Mouse (Mus musculus): ENCODE measurements around the gene Ptgr1. TPM values are rescaled to one million over a fixed set of nuclear protein-coding genes. Genes with fewer than 3 reads are reported as not detected.

Gene Ptgr1
- polyA plus RNA-seq, 1 experiment, result 3.0 TPM

GRCm38 (mm10) chr4:58925664-58926063, 61.3 kb downstream of the Ptgr1 start:
- no peaks in the 10 kb centered on the region for H3K4me1 ChIP-seq (replicated peaks; ENCODE audit: control insufficient read depth, insufficient read depth, low read length)
- no peaks in the 10 kb centered on the region for H3K36me3 ChIP-seq (ENCODE audit: control insufficient read depth, insufficient read depth, low read length)
- H3K4me3 ChIP-seq (ENCODE audit: control insufficient read depth, insufficient read depth, low read length), result no peak overlapping the region
- TF ChIP-seq CTCF (IDR thresholded peaks at IDR 0.05; ENCODE audit: borderline replicate concordance, control insufficient read depth, extremely low read depth, insufficient read depth, low read length, poor library complexity) (no peak), POLR2A (IDR thresholded peaks at IDR 0.05; ENCODE audit: control insufficient read depth, extremely low read depth, insufficient read depth, low read length, poor library complexity) (no peak)
- WGBS, result 57% methylated on average over 5 of the region's 5 CpGs
- no peaks in the 10 kb centered on the region for H3K27me3 ChIP-seq (ENCODE audit: control insufficient read depth, insufficient read depth, low read length)
- no peak overlapping the region for H3K27ac ChIP-seq (ENCODE audit: control insufficient read depth, insufficient read depth, low read length)
- no peak for DNase-seq

GRCm38 (mm10) chr4:58923933-58924332, 63.0 kb downstream of the Ptgr1 start:
- Histone ChIP-seq H3K4me3 (ENCODE audit: control insufficient read depth, insufficient read depth, low read length) (no peak overlapping the region), H3K4me1 (replicated peaks; ENCODE audit: control insufficient read depth, insufficient read depth, low read length) (no peaks in the 10 kb centered on the region), H3K27ac (ENCODE audit: control insufficient read depth, insufficient read depth, low read length) (no peak overlapping the region), H3K36me3 (ENCODE audit: control insufficient read depth, insufficient read depth, low read length) (no peaks in the 10 kb centered on the region), H3K27me3 (ENCODE audit: control insufficient read depth, insufficient read depth, low read length) (no peaks in the 10 kb centered on the region)
- WGBS, result 88% methylated on average over 2 of the region's 2 CpGs
- no peak for TF ChIP-seq POLR2A (IDR thresholded peaks at IDR 0.05; ENCODE audit: control insufficient read depth, extremely low read depth, insufficient read depth, low read length, poor library complexity)
- DNase-seq, result no peak

Other genes with a start within 250 kb of the Ptgr1 start
- gene Olfr267, start 199.4 kb downstream of the Ptgr1 start, polyA plus RNA-seq (2012; rRNA removed), result not detected in 2 replicates
- 30.6 and 46.7 TPM in 2 replicates for gene Ecpas, start 74.4 kb downstream of the Ptgr1 start, polyA plus RNA-seq (2012; rRNA removed)
- 0.04 TPM in 1 of 2 replicates, not detected in the other for gene Zkscan16, start 43.5 kb downstream of the Ptgr1 start, polyA plus RNA-seq (2012; rRNA removed)
- gene Dnajc25, start 7.9 kb upstream of the Ptgr1 start, polyA plus RNA-seq (2012; rRNA removed), result 2.3 and 3.1 TPM in 2 replicates
- not detected in 2 replicates for gene Gm20503, start 16.1 kb upstream of the Ptgr1 start, polyA plus RNA-seq (2012; rRNA removed)
- gene Gng10, start 48.0 kb upstream of the Ptgr1 start, polyA plus RNA-seq (2012; rRNA removed), result 22.8 and 32.7 TPM in 2 replicates
- not detected in 2 replicates for gene AI481877, start 151.9 kb upstream of the Ptgr1 start, polyA plus RNA-seq (2012; rRNA removed)
- 47.0 and 84.3 TPM in 2 replicates for gene Ugcg, start 202.1 kb upstream of the Ptgr1 start, polyA plus RNA-seq (2012; rRNA removed)